Mouse (Mus musculus) spleen, adult 2 months (tissue): Measurements from ENCODE around the gene Stub1.

Experiments
- CTCF ChIP-seq: fragments of 200-500 bp; IDR thresholded peaks from 2 replicates; pipeline ENCODE4 v1.5.1; 2011; ENCODE audit warnings: mild to moderate bottlenecking, inconsistent platforms; ENCODE audit not compliant: insufficient read depth, insufficient read length, insufficient replicate concordance; ENCODE audit errors: extremely low read depth
- POLR2A ChIP-seq: fragments of 200-500 bp; IDR thresholded peaks from 2 replicates; pipeline ENCODE4 v1.6.1; 2011; ENCODE audit warnings: low read depth, low read length, inconsistent platforms

DNA sequence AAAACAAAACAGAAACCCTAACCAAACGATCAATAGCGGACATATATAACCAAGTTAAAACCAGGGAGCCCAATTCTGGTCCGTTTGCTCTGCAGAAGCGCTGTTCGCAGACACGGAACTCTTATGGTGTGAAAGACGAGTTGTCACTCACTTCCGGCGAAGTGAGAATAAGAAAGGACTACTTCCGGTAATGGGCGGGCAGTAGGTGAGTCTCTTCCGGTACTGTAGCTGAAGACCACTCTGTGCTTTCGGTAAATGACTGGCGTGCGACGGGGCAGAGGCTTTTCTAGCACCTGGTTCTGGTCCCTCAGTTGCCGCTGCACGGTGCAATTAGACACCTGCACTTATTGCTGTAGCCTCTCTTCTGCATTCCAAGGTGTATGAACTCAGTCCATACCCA is 9.8 kb downstream of the Stub1 start, which contains the start of gene Wdr24:
- TF ChIP-seq CTCF (no peak), POLR2A (peak; percentile 60; the same call in 1 of the 2 replicates)
